Mouse (Mus musculus): ENCODE measurements around the gene Kcnj4.

Kcnj4 gene

DNA sequence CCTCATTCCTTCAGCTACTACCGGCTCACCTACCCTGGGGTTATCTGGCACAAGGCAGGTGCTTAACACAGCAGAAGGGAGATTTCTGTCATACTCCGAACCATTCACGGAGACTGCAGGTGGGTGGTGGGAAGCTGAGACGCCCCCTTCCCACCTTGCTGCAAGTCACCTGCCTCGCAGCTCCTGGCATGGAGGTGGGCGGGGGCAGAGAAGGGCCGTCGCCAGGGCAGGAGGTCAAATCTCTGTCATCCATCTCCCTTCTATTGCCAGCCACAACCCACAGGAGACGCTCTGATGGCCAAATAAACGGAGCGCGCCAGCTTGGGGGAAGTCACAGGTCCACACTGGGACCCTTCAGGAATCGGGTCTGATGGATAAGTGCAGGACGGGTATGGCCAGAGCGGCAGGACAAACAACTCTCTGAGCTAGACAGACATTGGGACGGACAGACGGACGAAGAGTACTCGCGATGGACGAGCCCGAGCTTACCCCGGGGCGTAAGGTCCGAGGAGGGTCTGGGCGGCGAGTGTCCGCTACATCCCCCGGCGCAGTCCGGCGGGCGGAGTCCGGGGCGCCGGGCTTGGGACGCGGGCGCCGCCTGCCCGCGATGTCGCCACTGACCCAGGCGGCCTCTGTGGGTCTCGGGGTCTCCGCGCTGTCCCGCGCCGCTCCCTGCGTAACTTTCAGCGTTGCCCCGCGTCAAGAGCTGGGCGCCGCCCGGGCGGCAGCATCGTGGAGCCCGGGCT, at the start of gene Kcnj4:
Gene Kcnj4 (minus strand): TSS at position 535 of the 746 bp plus-strand sequence.
- no peak for DNase-seq (ENCODE audit: low spot score in 2 of 2)

DNA sequence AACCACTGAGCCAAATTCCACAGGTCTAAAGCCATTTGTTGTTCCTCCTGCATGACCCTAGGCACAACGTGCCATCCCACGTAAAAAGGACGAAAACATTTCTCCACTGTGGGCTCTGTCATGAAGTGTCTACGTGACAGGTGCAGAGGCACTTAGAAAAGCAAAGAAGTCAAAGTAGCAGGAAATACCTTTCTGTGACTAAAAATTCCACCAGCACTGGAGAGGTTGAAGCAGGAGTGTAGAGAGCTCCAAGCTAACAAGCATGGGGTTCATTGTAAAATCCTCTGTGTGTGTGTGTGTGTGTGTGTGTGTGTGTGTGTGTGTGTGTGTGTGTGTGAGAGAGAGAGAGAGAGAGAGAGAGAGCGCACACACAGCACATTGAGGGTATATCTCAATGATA, 47.5 kb upstream of the Kcnj4 start:
- DNase-seq (ENCODE audit: low spot score in 2 of 2), result no peak

DNA sequence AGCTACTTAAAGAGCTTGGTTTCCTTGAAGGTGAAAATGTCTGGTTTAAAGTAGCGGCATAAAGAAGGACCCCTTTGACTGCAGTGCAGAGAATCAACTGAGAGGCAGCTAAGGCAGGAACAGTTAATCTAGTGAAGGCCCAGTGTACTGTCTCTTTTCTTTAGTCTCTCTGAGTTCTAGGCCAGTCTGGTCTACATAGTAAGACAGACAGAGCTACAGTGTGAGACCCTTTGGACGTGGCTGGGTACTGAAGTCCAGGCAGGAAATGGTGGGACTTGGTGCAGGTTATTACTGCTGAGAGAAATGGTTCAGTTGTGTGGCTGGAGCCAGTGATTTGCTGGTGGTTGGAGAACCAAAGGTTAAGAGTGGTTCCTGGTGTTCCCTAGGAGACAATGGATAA, 43.2 kb upstream of the Kcnj4 start:
- DNase-seq (ENCODE audit: low spot score in 2 of 2), result no peak

DNA sequence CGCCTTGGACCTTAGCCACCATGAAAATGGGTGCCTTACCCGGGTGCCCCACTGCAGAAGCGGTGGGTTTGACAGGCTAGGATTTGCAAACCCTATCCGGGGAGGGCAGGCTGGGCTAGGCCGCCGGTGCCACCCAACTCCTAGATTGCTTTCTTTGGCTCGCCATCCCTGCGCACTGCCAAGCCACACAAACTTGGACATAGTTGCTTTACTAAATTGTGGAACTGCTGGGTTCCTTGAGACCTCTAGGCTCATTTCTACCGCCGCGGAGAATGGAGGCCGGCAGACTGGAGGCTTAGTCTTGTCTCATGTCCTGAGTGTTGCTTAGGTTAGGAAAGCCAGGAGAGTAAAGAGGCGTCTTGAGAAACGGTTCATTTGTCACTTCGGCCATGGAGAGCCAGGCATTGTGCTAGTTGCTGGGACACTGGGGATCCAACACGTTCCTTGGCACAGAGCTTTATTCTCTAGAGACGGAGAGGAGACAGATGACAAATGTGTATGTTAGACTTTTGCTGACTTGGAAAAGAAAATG, 42.3 kb upstream of the Kcnj4 start:
- DNase-seq (ENCODE audit: low spot score in 2 of 2), result no peak

DNA sequence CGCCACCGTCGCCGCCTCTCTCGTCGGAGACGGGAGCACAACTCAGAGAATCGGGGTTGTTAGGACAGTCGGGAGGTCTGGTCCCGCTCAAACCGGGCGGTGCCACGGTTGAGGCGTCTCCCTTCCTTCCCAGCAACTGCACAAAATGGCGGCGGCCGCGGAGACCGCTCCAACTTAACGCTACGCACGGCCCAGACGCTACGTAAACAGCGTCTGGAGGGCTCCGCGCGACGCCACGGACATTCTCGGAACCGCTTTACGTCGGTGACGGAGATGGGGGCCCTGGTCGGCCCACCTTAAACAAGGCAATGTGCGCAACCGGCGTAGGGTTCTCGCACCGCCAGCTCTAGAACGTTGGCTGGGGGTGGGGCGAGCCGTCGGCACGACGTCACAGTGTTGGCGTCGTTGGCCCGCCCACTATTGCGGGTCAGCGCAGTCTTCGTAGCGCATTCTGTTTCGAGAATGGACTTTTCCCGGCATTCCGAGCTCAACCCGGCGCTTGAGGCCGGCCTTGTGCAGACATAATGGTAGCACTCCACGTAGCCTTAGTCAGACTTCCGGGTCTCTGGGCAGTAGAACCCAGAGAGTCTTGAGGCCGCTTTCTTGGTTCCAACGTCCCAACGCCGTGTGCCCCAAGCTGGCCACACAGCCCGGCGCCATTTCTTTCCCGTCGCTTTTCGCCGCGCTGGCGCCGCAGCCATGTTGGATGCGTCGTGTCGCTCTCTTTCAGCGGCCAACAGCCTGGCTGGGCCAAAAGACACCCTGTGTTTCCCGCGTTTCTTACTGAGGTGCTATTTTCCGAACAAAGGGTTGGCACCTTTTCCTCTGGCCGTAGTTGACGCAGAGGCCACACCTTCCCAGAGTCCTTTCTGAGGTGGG, 41.6 kb upstream of the Kcnj4 start, which contains the start of gene Ddx17:
Gene Ddx17 (minus strand): TSS at position 332 of the 879 bp plus-strand sequence.
- DNase-seq (ENCODE audit: low spot score in 2 of 2), result peak; percentile 98 to 99

DNA sequence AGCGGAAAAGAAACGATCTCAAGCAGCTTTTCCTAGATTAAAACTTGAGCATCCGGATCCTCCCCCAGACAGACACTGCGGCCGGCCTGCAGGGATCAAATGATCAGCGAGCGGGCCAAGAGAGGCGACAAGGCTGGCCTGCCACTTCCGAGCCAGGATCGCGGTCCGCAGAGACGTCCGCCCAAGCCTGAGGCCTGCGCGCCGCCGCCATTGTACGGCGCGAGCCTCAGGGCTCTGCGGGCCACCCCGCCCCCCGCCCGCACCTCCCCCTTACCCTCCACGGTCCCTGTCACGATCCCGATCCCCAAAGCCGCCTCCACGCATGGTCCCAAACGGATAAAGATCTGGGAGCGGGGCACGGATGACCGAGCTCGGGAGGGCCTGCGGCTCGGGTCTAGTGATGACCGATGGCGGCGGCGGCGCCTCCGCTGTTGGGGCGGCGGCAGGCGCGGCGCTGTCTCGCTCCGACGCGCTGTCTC, 40.9 kb upstream of the Kcnj4 start:
- DNase-seq (ENCODE audit: low spot score in 2 of 2), result peak in 1 of 2 experiments; percentile 75

DNA sequence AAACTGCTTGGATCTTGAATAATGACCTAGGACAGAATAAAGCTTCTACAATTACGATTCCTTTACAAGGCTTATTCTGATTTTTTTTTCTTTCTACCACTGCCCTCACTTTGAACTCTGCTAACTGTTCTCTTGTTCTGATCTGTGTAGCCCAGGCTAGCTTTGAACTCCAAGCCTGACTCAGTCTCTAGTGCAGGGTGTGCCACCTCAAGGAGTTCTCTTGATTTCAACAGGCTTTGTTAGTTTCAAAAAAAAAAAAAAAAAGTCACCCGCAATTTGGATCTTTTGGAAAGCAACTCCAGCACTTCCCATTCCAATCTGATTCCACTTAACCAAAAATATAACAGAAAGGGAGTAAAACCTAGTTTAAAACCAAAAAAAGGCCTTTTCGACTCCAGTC, 40.5 kb upstream of the Kcnj4 start:
- DNase-seq (ENCODE audit: low spot score in 2 of 2), result no peak

DNA sequence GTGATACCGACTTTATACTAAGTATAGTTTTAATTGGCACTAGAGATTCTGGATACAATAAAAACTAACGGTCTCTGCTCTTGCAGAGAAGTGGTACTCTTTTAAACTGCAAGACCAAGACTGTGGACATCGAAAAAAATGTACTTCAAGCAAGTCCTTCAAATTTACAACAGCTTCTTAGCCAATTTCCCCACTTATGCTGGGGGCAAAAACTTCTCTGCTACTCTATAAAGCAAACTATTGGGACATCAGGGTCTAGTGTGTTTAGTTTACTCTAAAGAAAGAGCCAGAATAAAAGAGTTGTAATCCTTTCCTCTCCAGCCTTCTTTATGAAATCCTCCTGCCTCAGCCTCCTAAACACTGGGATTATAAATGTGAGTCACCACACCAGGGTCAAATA, 38.9 kb upstream of the Kcnj4 start:
- DNase-seq (ENCODE audit: low spot score in 2 of 2), result no peak

DNA sequence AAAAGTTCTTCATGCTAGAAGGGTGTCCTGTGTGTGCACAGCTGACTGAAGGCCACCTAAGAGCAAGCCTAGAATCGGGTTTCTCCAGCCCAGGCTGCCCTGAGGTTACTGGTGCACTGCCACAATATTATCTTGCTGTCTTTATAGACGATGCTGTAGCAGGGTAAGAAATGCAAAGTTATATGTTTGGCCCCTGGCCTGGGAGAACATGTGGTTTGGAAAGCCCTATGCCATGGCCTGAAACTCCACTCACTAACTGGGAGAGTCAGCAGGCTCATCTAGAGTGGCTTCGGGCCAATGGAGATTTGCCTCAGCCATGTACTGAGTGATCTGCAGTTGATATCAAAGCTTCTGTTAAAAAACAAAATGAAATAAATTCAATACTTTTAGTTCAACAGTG, 28.8 kb upstream of the Kcnj4 start:
- DNase-seq (ENCODE audit: low spot score in 2 of 2), result no peak

DNA sequence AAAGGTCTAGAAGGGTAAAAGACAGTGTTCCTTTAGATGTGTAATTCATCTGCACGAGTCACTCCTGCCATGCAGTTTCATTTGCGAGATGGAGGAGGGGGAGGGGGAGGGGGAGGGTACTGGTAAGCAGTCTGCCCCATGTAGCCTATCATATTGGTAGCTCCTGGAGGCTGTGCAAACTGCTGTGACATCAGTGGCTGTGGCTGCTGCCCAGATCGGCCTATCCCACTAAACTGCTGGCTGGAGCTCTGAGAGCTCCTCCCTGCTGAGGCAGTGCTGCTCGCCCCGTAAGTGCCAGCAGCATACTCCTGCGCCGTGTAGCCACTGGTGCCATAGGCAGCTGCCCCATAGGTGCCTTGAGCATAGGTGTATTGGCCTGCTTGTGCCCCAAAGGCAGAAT, 24.9 kb upstream of the Kcnj4 start:
- DNase-seq (ENCODE audit: low spot score in 2 of 2), result no peak

DNA sequence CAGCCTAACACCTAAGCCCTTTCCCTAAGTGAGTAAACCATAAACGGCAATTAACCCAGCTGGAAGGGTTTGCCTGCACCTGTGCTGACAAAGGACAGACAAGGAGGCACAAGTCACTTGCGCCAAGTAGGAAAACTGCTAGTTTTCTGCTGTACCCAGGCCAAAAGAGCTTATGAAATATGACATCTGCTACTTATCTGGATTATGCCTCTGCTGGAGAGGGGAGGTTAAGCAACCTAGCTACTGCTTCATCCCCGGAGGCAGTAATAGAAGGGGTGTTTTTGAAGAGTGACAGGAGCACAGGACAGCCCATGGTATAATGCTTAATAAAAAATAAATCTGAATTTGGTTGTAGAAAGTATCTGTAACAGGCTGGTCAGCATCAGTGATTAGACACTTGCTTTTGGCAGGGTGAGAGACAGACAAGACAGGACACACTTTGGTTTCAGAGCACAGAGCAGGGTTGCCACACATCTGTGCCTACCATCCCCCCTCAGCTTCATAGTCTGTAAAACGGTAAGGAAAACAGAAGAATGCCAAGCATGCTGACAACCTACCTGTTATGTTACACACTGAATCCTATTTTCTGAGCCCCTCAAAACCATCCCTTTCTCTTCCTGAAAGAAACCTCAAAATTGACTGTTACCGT, 23.1 kb upstream of the Kcnj4 start:
- DNase-seq (ENCODE audit: low spot score in 2 of 2), result no peak

DNA sequence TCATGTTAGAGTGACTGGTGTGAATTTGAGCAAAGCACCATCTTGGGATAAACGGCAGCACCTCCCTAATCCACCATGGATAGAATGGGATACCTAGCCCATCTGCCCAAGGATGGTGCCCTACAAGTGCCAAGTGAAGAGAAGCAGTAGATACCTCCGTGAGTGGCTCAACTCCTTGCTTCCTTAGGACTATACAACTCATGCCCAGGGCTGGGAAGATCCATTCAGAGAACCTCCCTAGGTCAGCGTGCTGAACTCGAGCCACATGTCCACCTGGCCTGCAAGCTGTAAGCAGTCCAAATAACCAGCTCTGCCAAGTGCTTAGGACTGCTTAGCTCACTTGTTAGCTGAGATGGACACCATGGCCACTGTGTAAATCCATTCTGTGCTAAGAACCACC, 22.2 kb upstream of the Kcnj4 start:
- DNase-seq (ENCODE audit: low spot score in 2 of 2), result no peak

DNA sequence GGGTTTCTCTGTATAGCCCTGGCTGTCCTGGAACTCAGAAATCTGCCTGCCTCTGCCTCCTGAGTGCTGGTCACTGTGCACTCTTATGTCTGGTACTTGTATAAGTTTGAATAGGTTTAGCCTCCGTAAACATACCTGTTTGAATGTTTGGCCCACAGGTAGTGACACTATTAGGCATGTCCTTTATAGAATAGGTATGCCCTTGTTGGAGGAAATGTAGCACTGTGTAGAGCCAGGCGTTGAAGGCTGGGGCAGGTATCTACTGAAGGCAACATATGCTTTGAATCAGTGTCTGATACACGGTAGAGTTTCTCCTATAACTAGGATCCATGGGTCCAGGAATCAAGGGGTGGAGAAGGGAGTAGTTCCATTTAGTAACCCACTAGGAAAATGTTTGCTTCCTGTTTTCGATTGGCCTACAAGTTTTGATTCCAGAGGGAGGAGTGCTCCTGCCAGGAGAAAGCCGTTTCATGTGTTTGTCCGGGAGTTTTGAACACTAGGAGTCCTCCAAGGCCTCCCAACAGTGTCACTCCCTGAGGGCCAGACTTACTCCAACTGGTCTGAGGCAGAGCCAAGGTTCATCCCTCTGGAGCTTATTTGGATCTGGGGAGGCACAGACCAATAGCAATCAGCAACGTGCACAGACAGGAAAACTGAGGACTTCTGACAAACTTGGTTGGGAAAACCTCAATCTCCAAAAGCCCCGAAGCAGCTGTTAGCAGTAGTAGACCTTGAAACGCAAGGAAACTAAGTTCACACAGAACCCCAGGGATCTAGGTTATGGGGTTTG, 21.1 kb upstream of the Kcnj4 start:
- no peak for DNase-seq (ENCODE audit: low spot score in 2 of 2)

DNA sequence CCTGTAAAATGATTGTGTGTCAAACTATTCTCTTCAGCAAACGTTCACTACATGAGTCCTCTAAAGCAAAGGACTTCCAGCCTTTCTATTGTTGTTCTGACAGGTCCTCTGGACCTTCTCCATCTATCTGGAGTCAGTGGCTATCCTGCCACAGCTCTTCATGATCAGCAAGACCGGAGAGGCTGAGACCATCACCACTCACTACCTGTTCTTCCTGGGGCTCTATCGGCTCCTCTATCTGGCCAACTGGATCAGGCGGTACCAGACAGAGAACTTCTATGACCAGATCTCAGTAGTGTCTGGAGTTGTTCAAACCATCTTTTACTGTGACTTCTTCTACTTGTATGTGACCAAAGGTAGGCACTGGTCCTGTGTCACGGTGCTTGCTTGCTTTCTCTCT, 20.5 kb upstream of the Kcnj4 start:
- no peak for DNase-seq (ENCODE audit: low spot score in 2 of 2)

DNA sequence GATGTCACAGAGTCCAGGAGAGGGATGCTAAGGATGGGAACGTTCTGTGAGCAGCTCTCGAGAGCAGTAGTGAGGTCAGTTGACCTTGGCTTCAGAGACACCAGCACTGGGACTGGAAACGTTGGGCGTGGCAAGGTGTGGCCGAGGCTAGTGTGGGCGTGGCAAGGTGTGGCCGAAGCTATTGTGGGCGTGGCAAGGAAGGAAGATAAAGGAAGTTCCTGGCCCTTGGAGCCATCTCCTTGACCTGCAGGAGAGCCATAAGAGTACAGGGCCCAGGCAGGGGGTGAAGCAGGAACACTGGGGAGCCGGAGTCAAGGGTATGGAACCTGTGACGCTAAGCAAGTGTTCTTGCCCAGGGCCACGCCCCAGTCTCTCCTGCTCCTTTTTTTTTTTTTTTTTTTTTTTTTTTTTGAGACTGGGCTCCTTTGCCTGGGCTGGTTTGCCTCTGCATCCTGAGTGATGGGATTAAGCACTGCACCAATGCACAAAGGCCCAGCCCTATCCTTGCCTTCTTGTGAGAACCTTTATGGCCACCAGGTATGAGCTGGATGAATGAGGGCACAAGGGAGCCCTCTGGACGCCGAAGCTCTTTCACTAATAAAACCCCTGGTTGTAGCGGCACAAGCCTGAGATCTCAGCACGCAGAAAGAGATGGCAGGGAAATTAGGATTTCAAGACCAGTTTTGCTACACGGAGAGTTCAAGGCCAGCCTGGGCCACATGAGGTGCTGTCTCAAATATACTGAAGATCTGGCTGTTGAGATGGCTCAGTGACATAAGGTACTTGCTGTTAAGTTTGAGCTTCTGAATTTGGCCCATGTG, 14.6 kb upstream of the Kcnj4 start:
- no peak for DNase-seq (ENCODE audit: low spot score in 2 of 2)

DNA sequence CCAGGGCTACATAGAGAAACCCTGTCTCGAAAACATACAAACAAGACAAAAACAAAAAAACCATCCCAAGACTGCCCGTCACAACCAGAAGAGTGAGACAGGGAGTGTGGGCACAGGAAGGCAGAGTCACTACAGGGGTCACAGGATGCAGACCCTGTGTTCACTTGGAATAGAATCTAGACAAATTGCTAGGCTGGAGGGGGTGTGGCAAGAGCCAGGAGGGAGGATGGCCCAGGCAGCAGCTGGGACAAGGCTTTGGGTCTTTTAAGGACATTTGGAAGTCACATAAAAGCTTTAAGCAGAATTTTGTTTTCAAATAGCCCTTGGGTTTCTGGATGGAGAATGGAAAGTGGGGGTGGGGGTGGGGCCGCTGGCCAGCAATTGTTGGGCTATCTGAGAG, 13.5 kb upstream of the Kcnj4 start:
- no peak for DNase-seq (ENCODE audit: low spot score in 2 of 2)

DNA sequence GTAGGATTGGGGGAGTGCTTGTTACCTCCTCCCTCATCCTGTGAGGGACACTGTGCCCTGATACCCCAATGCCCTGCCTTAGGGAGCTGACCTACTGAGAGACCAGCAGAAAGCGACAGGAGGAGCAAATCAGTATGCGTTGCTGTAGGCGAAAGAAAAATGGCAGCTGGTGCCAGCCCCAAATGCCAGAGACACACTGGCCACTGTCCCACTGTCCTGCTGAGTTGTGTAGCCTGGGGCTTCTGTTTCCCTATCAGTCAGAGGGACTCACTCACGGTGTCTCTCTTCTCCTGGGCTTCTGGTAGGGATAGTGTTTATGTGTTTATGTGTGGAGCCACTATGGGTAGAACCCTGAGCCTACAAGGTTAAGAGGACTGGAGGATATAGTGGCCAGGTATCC, 12.7 kb upstream of the Kcnj4 start:
- no peak for DNase-seq (ENCODE audit: low spot score in 2 of 2)

DNA sequence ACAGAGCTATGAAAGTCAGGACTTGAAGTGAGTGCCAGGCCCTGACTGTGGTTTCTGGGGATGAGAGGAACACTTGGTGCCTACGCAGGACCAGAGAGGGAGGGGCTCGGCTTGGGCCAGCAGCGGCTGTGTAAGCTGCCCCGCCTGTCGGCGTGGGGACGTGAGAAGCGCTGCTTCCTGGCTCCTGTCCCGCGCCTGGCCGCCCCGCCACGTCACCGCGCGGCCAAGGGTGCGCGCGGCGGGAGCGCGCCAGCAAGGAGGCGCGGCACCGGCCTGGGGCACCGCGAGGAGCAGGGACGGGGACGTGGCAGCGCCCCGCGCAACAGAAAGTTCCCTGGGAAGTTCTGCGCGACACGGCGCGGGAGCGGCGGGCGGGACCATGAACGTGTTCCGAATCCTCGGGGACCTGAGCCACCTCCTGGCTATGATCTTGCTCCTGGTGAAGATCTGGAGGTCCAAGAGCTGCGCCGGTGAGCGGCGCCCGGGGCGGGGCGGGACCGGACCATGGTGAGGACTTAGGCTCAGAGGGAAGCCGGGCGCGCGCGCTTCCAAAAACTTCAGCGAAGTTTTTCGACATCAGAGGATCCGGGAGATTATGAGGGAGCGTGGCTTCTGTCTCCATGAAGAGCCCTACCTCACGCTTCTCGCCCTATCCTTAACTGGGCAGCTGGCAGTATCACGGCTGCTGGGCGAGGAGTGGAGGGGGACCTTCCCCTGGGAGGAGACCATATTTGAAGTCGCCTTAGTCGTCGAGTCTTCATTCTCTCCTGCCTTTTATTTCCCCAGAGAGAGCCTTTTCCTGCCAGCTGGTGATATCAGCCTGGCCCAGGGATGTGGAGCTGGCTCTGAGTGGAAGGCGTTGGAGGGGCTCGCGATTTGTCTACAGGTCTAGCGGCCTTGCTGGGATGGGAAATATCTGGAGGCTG, 11.4 kb upstream of the Kcnj4 start, which contains the start of gene Kdelr3:
Gene Kdelr3 (plus strand): TSS at position 241 of the 926 bp plus-strand sequence.
- peak in 1 of 2 experiments; percentile 33 for DNase-seq (ENCODE audit: low spot score in 2 of 2)

DNA sequence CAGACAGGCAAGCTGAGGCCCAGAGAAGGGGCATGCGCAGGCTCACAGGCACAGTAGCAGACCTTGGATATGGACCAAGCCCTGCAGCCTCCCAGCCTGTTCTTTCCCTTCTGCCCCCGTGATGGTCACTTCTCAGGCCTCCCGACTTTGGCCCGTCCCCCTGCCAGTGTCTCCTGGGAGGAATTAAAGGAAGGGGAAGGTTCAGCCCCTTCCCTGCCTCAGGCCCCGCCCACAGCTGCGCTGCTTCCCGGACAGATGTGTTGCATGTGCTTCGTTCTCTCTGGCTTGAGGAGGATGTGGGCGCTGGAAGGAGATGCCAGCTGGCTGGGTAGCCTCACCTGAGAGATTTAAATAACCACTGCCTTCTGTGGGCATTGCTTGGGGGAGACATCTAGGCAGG, 8.9 kb upstream of the Kcnj4 start:
- DNase-seq (ENCODE audit: low spot score in 2 of 2), result no peak

Measured in spleen, postnatal 10 days (tissue).